Mouse (Mus musculus) liver, embryonic 11.5 days (tissue): ENCODE measurements around the gene Plekhm1. TPM values are rescaled to one million over a fixed set of nuclear protein-coding genes. Genes with fewer than 3 reads are reported as not detected.
"Not testable (repeated sequence)": the region's sequence is repeated elsewhere in the genome, so short reads cannot be mapped to it uniquely, and the experiment has no call there.

Experiments
- ATAC-seq: fragments of 200-750 bp; cut with Nextera tagmentation; replicated peaks from 2 replicates; pipeline ENCODE4 v1.8.0; 2017; ENCODE audit warnings: moderate number of reproducible peaks, mild to moderate bottlenecking, moderate TSS enrichment, moderate library complexity; ENCODE audit not compliant: low FRiP score
- DNase-seq: peaks from one replicate; pipeline ENCODE4 v3.0.0-alpha.2; 2017; ENCODE audit warnings: low spot score
- H3K27ac ChIP-seq: fragments of 300-500 bp; sonication (generic); 2 replicates; pipeline ENCODE4 v1.5.1; 2014; ENCODE audit warnings: mild to moderate bottlenecking, low read depth, low read length, control low read depth
- H3K27me3 ChIP-seq: fragments of 300-500 bp; sonication (generic); replicated peaks from 2 replicates; pipeline ENCODE4 v1.6.1; 2014; ENCODE audit warnings: low read length, mixed read lengths; ENCODE audit not compliant: control insufficient read depth, insufficient read depth
- H3K36me3 ChIP-seq: fragments of 300-500 bp; sonication (generic); 2 replicates; pipeline ENCODE4 v1.6.1; 2014; ENCODE audit warnings: mild to moderate bottlenecking, low read length, moderate library complexity, mixed read lengths; ENCODE audit not compliant: control insufficient read depth, insufficient read depth
- H3K4me1 ChIP-seq: fragments of 300-500 bp; sonication (generic); replicated peaks from 2 replicates; pipeline ENCODE4 v1.6.1; 2014; ENCODE audit warnings: low read length, mixed read lengths; ENCODE audit not compliant: control insufficient read depth, insufficient read depth
- H3K4me2 ChIP-seq: fragments of 300-500 bp; sonication (generic); 2 replicates; pipeline ENCODE4 v1.6.1; 2014; ENCODE audit warnings: mild to moderate bottlenecking, control low read depth, moderate library complexity
- H3K4me3 ChIP-seq: fragments of 300-500 bp; sonication (generic); 2 replicates; pipeline ENCODE4 v1.5.1; 2014; ENCODE audit warnings: low read depth, low read length, control low read depth
- H3K9ac ChIP-seq: fragments of 300-500 bp; sonication (generic); 2 replicates; pipeline ENCODE4 v1.6.1; 2014; ENCODE audit warnings: low read depth, low read length, control low read depth
- H3K9me3 ChIP-seq: fragments of 300-500 bp; sonication (generic); 2 replicates; pipeline ENCODE4 v1.6.1; 2016; ENCODE audit warnings: low read length, inconsistent platforms, mixed read lengths; ENCODE audit not compliant: control insufficient read depth
- WGBS: fragments of 180-500 bp; shearing (Covaris S2); extraction: QIAGEN DNeasy Blood & Tissue Kit; methylation state at CpG from one replicate; pipeline ENCODE4 v1.1.7; 2014; 5-methylcytosine and 5-hydroxymethylcytosine counted together
- polyA plus RNA-seq: library from polyadenylated mRNA; unstranded; fragments of >200 nt; fragmentation: Nextera tagmentation; extraction: Ambion mirVana; gene quantifications from 2 replicates; pipeline ENCODE4 v1.2.1, GENCODE M21; 2014

The Plekhm1 gene
- polyA plus RNA-seq, 1 experiment from 2014 or later: 7.6 TPM

- 20% methylated on average over 5 of the region's 5 CpGs for WGBS
- ATAC-seq (no peak), DNase-seq (peak; percentile 58)
- Histone ChIP-seq H3K27ac (no peak overlapping the region), H3K4me3 (no peak overlapping the region), H3K4me2 (no peak overlapping the region), H3K9me3 (no peaks in the 10 kb centered on the region), H3K27me3 (peaks cover 7% of the 10 kb centered on the region), H3K9ac (no peak overlapping the region), H3K36me3 (no peaks in the 10 kb centered on the region), H3K4me1 (no peaks in the 10 kb centered on the region)
Observed at GRCm38 (mm10) chr11:103326950-103327349, 85.5 kb downstream of the Plekhm1 start.

- DNase-seq (peak; percentile 64), ATAC-seq (no peak)
- 13% methylated on average over 8 of the region's 8 CpGs for WGBS
Observed at GRCm38 (mm10) chr11:103325172-103325571, 87.3 kb downstream of the Plekhm1 start.

GRCm38 (mm10) chr11:103324723-103325122 lies 87.8 kb downstream of the Plekhm1 start:
- H3K4me3 ChIP-seq: no peak overlapping the region
- H3K9me3 ChIP-seq: no peaks in the 10 kb centered on the region
- peaks cover 7% of the 10 kb centered on the region for H3K27me3 ChIP-seq
- no peaks in the 10 kb centered on the region for H3K4me1 ChIP-seq
- ATAC-seq (no peak), DNase-seq (no peak)
- 58% methylated on average over 13 of the region's 13 CpGs for WGBS
- no peaks in the 10 kb centered on the region for H3K36me3 ChIP-seq
- no peak overlapping the region for H3K9ac ChIP-seq
- no peak overlapping the region for H3K4me2 ChIP-seq
- no peak overlapping the region for H3K27ac ChIP-seq

More at GRCm38 (mm10) chr11:103325172-103325571, 87.3 kb downstream of the Plekhm1 start:
- Histone ChIP-seq H3K4me1 (no peaks in the 10 kb centered on the region), H3K27me3 (peaks cover 7% of the 10 kb centered on the region), H3K36me3 (no peaks in the 10 kb centered on the region), H3K9ac (no peak overlapping the region), H3K4me2 (no peak overlapping the region), H3K4me3 (no peak overlapping the region), H3K27ac (no peak overlapping the region), H3K9me3 (no peaks in the 10 kb centered on the region)

- not testable (repeated sequence) for H3K9me3 ChIP-seq, H3K36me3 ChIP-seq, H3K27ac ChIP-seq, ATAC-seq, H3K4me3 ChIP-seq, H3K4me2 ChIP-seq, DNase-seq, H3K27me3 ChIP-seq, H3K9ac ChIP-seq, H3K4me1 ChIP-seq
- 29% methylated on average over 4 of the region's 4 CpGs for WGBS
Observed at GRCm38 (mm10) chr11:103322832-103323231, 89.7 kb downstream of the Plekhm1 start.

- H3K27ac ChIP-seq: no peak overlapping the region
- no peaks in the 10 kb centered on the region for H3K4me1 ChIP-seq
- no peak for ATAC-seq
- 68% methylated on average over 4 of the region's 4 CpGs for WGBS
- no peaks in the 10 kb centered on the region for H3K9me3 ChIP-seq
- H3K36me3 ChIP-seq: no peaks in the 10 kb centered on the region
- peaks cover 7% of the 10 kb centered on the region for H3K27me3 ChIP-seq
- H3K4me2 ChIP-seq: no peak overlapping the region
- DNase-seq: no peak
- H3K4me3 ChIP-seq: no peak overlapping the region
- no peak overlapping the region for H3K9ac ChIP-seq
Observed at GRCm38 (mm10) chr11:103320646-103321045, 91.8 kb downstream of the Plekhm1 start.

- H3K9ac ChIP-seq: no peak overlapping the region
- DNase-seq (no peak), ATAC-seq (no peak)
- H3K36me3 ChIP-seq: no peaks in the 10 kb centered on the region
- peaks cover 7% of the 10 kb centered on the region for H3K27me3 ChIP-seq
- WGBS: 59% methylated on average over 8 of the region's 8 CpGs
- H3K4me2 ChIP-seq: no peak overlapping the region
- no peak overlapping the region for H3K27ac ChIP-seq
- H3K4me3 ChIP-seq: no peak overlapping the region
- H3K9me3 ChIP-seq: no peaks in the 10 kb centered on the region
- H3K4me1 ChIP-seq: no peaks in the 10 kb centered on the region
Observed at GRCm38 (mm10) chr11:103320196-103320595, 92.3 kb downstream of the Plekhm1 start.

GRCm38 (mm10) chr11:103318042-103318441 lies 94.4 kb downstream of the Plekhm1 start:
- Histone ChIP-seq H3K27me3 (no peaks in the 10 kb centered on the region), H3K4me2 (no peak overlapping the region), H3K9ac (no peak overlapping the region), H3K36me3 (no peaks in the 10 kb centered on the region), H3K4me3 (no peak overlapping the region), H3K27ac (no peak overlapping the region), H3K4me1 (no peaks in the 10 kb centered on the region), H3K9me3 (no peaks in the 10 kb centered on the region)
- ATAC-seq: no peak
- 73% methylated on average over 1 of the region's 1 CpGs for WGBS
- DNase-seq: no peak

GRCm38 (mm10) chr11:103315379-103315778 lies 97.1 kb downstream of the Plekhm1 start:
- Histone ChIP-seq H3K27ac (no peak overlapping the region), H3K4me2 (no peak overlapping the region), H3K4me1 (no peaks in the 10 kb centered on the region), H3K36me3 (no peaks in the 10 kb centered on the region), H3K4me3 (no peak overlapping the region), H3K9me3 (no peaks in the 10 kb centered on the region), H3K9ac (no peak overlapping the region), H3K27me3 (peaks cover 8% of the 10 kb centered on the region; the same call in 1 of the 2 replicates)
- DNase-seq (no peak), ATAC-seq (no peak)
- WGBS: 52% methylated on average over 5 of the region's 5 CpGs

- Histone ChIP-seq H3K4me2 (no peak overlapping the region), H3K4me1 (no peaks in the 10 kb centered on the region), H3K9me3 (no peaks in the 10 kb centered on the region), H3K36me3 (no peaks in the 10 kb centered on the region), H3K27ac (no peak overlapping the region), H3K4me3 (no peak overlapping the region), H3K27me3 (peaks cover 8% of the 10 kb centered on the region; the same call in 1 of the 2 replicates), H3K9ac (no peak overlapping the region)
- DNase-seq: no peak
- 65% methylated on average over 10 of the region's 10 CpGs for WGBS
- no peak for ATAC-seq
Observed at GRCm38 (mm10) chr11:103314736-103315374, 97.6 kb downstream of the Plekhm1 start.
